Mouse (Mus musculus): ENCODE results near the gene Nkain4. TPM values are rescaled to one million over a fixed set of nuclear protein-coding genes. Genes with fewer than 3 reads are reported as not detected.

Gene Nkain4
- polyA plus RNA-seq, 1 experiment, result 2.1 TPM

- H3K27ac ChIP-seq (ENCODE audit: insufficient read depth, low read depth, low read length), result no peak overlapping the region
- no peaks in the 10 kb centered on the region for H3K4me1 ChIP-seq (ENCODE audit: control insufficient read depth, insufficient read depth, insufficient read length, low read length)
- 0 out of 2 replicates have a peak, but pooled peaks cover 5% of the 10 kb centered on the region for H3K27me3 ChIP-seq (ENCODE audit: control insufficient read depth, insufficient read depth, low read length)
- H3K36me3 ChIP-seq (ENCODE audit: control insufficient read depth, insufficient read depth, low read length), result no peaks in the 10 kb centered on the region
- 50% methylated on average over 1 of the region's 1 CpGs for WGBS
- TF ChIP-seq CTCF (IDR thresholded peaks at IDR 0.05; ENCODE audit: extremely low read depth, insufficient read length, insufficient replicate concordance, low read depth, low read length) (no peak), POLR2A (IDR thresholded peaks at IDR 0.05; ENCODE audit: low read depth, low read length) (no peak)
- H3K4me3 ChIP-seq (ENCODE audit: low read depth, low read length), result no peak overlapping the region
These were observed 4.6 kb downstream of the Nkain4 start for GRCm38 (mm10) chr2:180949947-180950346.

DNA sequence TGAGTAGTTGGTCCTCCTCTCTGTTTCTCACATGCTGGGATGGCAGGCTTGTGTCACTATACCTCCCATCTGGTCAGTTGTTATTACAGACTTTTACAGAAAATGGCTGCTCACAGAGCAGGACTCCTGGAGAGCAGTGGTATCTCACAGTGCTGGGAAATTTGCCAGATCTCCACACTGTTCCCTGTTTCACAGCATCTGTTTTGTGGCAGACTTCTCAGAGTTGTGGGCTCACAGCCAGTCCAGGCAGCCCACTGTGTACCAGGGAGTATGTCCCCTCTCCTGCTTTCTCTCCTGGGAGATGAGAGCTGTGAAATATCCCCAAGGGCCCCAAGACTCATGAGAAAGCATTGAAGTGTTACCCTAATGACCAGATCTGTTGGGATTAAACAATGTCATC is 12.6 kb downstream of the Nkain4 start:
- Histone ChIP-seq H3K4me3 (ENCODE audit: low read depth, low read length) (no peak overlapping the region), H3K4me1 (ENCODE audit: control insufficient read depth, insufficient read depth, insufficient read length, low read length) (no peaks in the 10 kb centered on the region), H3K27me3 (ENCODE audit: control insufficient read depth, insufficient read depth, low read length) (no peaks in the 10 kb centered on the region), H3K36me3 (ENCODE audit: control insufficient read depth, insufficient read depth, low read length) (no peaks in the 10 kb centered on the region), H3K27ac (ENCODE audit: insufficient read depth, low read depth, low read length) (no peak overlapping the region)
- TF ChIP-seq POLR2A (IDR thresholded peaks at IDR 0.05; ENCODE audit: low read depth, low read length) (no peak), CTCF (IDR thresholded peaks at IDR 0.05; ENCODE audit: extremely low read depth, insufficient read length, insufficient replicate concordance, low read depth, low read length) (no peak)

GRCm38 (mm10) chr2:180940187-180940586 is 14.3 kb downstream of the Nkain4 start:
- no peaks in the 10 kb centered on the region for H3K36me3 ChIP-seq (ENCODE audit: control insufficient read depth, insufficient read depth, low read length)
- TF ChIP-seq POLR2A (IDR thresholded peaks at IDR 0.05; ENCODE audit: low read depth, low read length) (no peak), CTCF (IDR thresholded peaks at IDR 0.05; ENCODE audit: extremely low read depth, insufficient read length, insufficient replicate concordance, low read depth, low read length) (no peak)
- no peak overlapping the region for H3K27ac ChIP-seq (ENCODE audit: insufficient read depth, low read depth, low read length)
- H3K27me3 ChIP-seq (ENCODE audit: control insufficient read depth, insufficient read depth, low read length), result no peaks in the 10 kb centered on the region
- no peak overlapping the region for H3K4me3 ChIP-seq (ENCODE audit: low read depth, low read length)
- H3K4me1 ChIP-seq (ENCODE audit: control insufficient read depth, insufficient read depth, insufficient read length, low read length), result no peaks in the 10 kb centered on the region

DNA sequence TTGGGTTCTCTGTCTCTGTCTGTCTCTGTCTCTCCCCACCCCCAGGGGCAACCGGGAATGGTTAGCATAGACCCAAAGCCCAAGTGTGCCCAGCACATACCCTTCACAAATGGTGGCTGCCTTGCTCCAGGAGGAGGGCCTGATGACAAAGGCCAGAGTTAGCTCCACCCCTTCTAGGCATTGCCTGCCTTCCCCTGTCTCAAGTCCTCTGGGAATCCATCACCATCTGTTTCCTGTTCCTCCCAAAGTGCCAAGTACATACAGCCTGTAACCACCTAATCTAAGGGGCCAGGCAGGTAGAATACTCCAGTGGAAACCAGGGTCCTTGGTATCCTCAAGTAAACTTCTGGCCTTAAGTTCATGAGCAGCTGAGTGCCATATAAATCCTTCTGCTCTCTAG is 22.1 kb downstream of the Nkain4 start:
- no peaks in the 10 kb centered on the region for H3K36me3 ChIP-seq (ENCODE audit: control insufficient read depth, insufficient read depth, low read length)
- H3K27me3 ChIP-seq (ENCODE audit: control insufficient read depth, insufficient read depth, low read length), result no peaks in the 10 kb centered on the region
- TF ChIP-seq POLR2A (IDR thresholded peaks at IDR 0.05; ENCODE audit: low read depth, low read length), result no peak
- no peak for TF ChIP-seq CTCF (IDR thresholded peaks at IDR 0.05; ENCODE audit: extremely low read depth, insufficient read length, insufficient replicate concordance, low read depth, low read length)
- no peak overlapping the region for H3K4me3 ChIP-seq (ENCODE audit: low read depth, low read length)
- 76% methylated on average over 1 of the region's 1 CpGs for WGBS
- H3K4me1 ChIP-seq (ENCODE audit: control insufficient read depth, insufficient read depth, insufficient read length, low read length), result no peaks in the 10 kb centered on the region
- H3K27ac ChIP-seq (ENCODE audit: insufficient read depth, low read depth, low read length), result no peak overlapping the region

DNA sequence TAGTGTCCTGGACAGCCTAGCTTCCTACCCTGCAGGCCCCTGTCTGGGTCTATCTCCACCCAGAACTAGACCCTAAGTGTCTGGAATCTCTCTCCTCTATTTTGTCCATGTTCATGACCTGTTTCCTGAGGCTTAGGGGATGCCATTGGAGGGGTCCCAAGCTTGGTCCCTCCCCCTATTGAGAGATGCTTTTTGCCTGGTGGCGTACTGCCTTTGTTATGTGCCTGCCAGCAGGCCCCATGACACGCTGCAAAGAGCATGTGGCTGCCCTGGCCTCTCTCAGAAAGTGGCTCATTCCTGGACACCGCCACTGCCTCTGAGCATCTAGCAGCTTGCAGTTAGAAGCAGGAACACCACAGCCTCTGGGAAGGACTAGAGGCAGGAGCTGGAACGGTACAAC is 25.8 kb downstream of the Nkain4 start, which contains the start of gene Birc7:
Gene Birc7 (plus strand): TSS at position 301 of the 400 bp plus-strand sequence.
- Histone ChIP-seq H3K4me3 (ENCODE audit: low read depth, low read length) (no peak within 1 kb of the TSS), H3K27ac (ENCODE audit: insufficient read depth, low read depth, low read length) (no peak within 1 kb of the TSS), H3K36me3 (ENCODE audit: control insufficient read depth, insufficient read depth, low read length) (no peaks in the 10 kb centered on the region), H3K27me3 (ENCODE audit: control insufficient read depth, insufficient read depth, low read length) (no peaks in the 10 kb centered on the region), H3K4me1 (ENCODE audit: control insufficient read depth, insufficient read depth, insufficient read length, low read length) (no peaks in the 10 kb centered on the region)
- 62% methylated on average over 4 of the region's 4 CpGs for WGBS
- TF ChIP-seq POLR2A (IDR thresholded peaks at IDR 0.05; ENCODE audit: low read depth, low read length), result no peak
- no peak for TF ChIP-seq CTCF (IDR thresholded peaks at IDR 0.05; ENCODE audit: extremely low read depth, insufficient read length, insufficient replicate concordance, low read depth, low read length)

GRCm38 (mm10) chr2:180925176-180925575 is 29.3 kb downstream of the Nkain4 start:
- H3K36me3 ChIP-seq (ENCODE audit: control insufficient read depth, insufficient read depth, low read length), result no peaks in the 10 kb centered on the region
- H3K4me1 ChIP-seq (ENCODE audit: control insufficient read depth, insufficient read depth, insufficient read length, low read length), result no peaks in the 10 kb centered on the region
- 4% methylated on average over 4 of the region's 4 CpGs for whole genome bisulfite sequencing
- H3K4me3 ChIP-seq (ENCODE audit: low read depth, low read length), result no peak overlapping the region
- H3K27ac ChIP-seq (ENCODE audit: insufficient read depth, low read depth, low read length), result no peak overlapping the region
- TF ChIP-seq POLR2A (IDR thresholded peaks at IDR 0.05; ENCODE audit: low read depth, low read length) (no peak), CTCF (IDR thresholded peaks at IDR 0.05; ENCODE audit: extremely low read depth, insufficient read length, insufficient replicate concordance, low read depth, low read length) (peak; percentile 87; the same call in 1 of the 2 replicates)
- no peaks in the 10 kb centered on the region for H3K27me3 ChIP-seq (ENCODE audit: control insufficient read depth, insufficient read depth, low read length)

DNA sequence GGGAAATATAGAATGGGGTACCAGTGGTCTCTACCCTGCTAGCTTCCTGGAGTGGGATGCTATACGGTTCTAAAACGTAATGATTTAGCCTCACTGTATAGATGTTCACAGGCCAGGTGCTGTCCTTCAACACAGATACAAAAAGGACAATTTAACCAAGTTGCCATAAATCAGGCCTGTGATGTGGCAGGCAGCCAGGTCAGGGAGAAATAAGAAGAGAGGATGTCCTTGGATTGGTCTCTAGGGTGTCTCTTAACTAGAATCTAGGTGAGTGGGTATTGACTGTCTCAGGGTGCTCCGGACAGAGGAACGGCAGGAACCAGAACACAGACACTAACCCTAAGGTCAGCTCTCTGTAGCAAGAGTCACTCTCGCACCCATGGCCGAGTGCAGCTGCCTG is 31.8 kb downstream of the Nkain4 start:
- Histone ChIP-seq H3K4me1 (ENCODE audit: control insufficient read depth, insufficient read depth, insufficient read length, low read length) (peaks cover 2% of the 10 kb centered on the region; the same call in 1 of the 2 replicates), H3K4me3 (ENCODE audit: low read depth, low read length) (no peak overlapping the region), H3K27me3 (ENCODE audit: control insufficient read depth, insufficient read depth, low read length) (no peaks in the 10 kb centered on the region), H3K36me3 (ENCODE audit: control insufficient read depth, insufficient read depth, low read length) (peaks cover 6% of the 10 kb centered on the region; the same call in 1 of the 2 replicates), H3K27ac (ENCODE audit: insufficient read depth, low read depth, low read length) (no peak overlapping the region)
- TF ChIP-seq CTCF (IDR thresholded peaks at IDR 0.05; ENCODE audit: extremely low read depth, insufficient read length, insufficient replicate concordance, low read depth, low read length) (no peak), POLR2A (IDR thresholded peaks at IDR 0.05; ENCODE audit: low read depth, low read length) (no peak)
- WGBS, result 94% methylated on average over 6 of the region's 6 CpGs

Data from small intestine, adult 2 months (tissue).